Mouse (Mus musculus) left cerebral cortex, postnatal 36 days (tissue): ENCODE measurements around the gene Dnajc3. TPM values are rescaled to one million over a fixed set of nuclear protein-coding genes. Genes with fewer than 3 reads are reported as not detected.
A peak's percentile ranks its signal among the peaks of the same experiment; 100 is the strongest.
"Not testable (repeated sequence)": the region's sequence is repeated elsewhere in the genome, so short reads cannot be mapped to it uniquely, and the experiment has no call there.

ENCODE experiments used
- DNase-seq, 2 experiments: peaks; one replicate each; pipeline ENCODE4 v3.0.0; 2021 to 2022; ENCODE audit warnings: low spot score in 2 of 2, mixed read lengths in 1 of 2
- intact Hi-C: fragments of 180-260 bp; cut with DNase I; formaldehyde crosslinking; loops from one replicate; pipeline ENCODE4 v1.15.1; 2025
- total RNA-seq, 2 experiments: library from RNA; stranded (reverse); gene quantifications; 2 replicates each; pipeline ENCODE4 v1.2.3; 2021

The Dnajc3 gene
- total RNA-seq, 2 experiments from 2014 or later = 30.3 to 41.2 TPM

DNA sequence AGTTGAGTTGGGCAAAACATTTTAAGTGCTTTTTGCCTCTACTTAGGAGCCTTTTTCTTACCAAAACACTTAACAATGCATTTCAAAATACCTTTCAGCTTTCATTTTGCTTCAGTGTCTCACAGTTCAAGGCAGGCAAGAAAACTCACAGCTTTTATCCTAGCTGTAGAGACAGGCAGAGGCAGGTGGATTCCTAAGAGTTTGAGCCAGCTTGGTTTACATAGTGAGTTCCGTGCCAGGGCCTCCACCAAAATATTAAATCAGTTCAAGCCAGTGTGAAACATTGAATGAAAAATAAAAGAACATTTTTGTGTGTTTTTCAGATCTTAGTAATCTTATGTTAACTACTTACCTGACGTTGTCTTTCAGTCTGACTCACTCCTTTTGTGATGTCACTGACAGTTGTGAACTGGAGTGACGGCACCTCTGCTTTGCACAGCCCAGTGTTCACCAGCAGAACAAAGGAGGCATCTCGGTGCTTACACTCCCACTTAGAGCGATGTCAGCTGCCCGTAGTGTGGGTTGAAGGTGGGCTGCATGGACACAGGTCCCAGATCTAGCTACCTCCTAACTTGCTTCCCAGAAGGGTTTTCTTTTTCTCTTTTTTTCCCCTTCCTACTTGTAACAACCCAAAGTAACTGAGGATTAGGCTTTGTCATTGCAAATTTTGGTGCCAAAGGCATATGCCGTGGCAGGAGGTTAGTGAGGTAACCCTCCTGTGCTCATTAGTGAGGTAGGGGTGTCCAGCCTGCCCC is 42.0 kb downstream of the Dnajc3 start:
- DNase-seq = no peak
- intact Hi-C loops = no loop called here

DNA sequence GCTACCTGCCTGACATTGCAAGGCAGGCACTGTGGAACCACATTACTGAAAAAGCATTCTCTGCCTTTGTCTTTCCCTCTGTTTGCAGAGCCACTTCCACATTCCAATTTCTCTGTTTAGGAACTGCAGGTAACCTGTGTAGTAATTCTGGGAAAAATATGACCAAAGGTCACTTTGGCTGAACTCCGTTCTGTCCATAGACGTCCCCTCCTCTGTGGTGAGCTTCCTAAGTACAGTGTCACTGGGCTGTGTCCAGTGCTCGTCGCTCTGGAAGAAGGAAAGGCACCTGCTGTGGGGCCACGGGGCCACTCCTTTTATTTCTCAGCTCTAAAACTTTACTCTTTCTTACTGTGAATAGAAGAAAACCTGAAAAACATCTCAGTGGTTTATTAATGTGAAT is 42.6 kb downstream of the Dnajc3 start:
- intact Hi-C loops = no loop called here
- DNase-seq = no peak

DNA sequence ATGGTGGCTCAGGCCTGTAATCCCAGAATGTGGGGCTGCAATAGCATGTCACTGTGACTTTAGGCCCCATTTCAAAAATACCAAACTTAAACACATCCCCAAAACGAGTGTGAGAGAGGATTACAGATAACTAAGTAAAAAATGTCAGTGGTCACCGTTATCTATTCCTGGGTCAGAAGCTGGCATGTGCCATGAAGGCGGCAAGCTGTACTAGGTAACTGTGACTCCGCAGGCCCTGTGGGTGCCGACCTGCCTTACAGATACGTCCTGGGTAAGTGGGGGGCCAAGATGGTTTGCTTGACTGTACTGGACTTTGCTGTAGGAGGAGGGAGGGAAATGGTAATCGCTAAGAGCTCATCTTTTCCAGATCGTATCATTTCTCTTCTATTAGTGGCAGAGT is 43.1 kb downstream of the Dnajc3 start:
- DNase-seq = no peak
- intact Hi-C loops = no loop called here

DNA sequence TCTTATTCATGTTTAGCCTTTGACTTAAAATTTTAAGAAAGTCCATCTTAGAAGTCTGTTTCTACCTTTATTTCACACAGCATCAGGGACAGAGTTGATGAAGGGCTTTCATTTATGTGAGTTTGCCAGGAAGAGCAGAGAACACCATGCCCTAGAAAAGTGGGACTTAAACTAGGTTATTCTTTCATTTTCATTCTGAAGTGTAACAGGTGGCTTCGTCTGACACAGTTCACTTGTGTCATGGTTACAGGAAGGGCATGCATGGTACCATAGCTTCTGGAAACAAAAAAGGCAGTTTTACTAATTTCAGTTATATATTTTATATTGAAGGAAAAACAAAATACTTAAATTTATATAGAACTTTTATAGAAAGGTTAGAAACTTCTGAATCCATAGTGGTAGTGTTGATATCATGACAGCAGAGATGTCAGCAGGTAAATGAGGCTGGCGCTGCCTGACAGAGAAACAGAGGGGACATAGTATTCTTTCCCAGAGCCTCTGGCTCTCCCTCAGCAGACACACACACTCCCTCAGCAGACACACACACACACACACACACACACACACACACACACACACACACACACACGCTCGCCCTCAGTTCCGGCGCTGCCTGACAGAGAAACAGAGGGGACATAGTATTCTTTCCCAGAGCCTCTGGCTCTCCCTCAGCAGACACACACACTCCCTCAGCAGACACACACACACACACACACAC is 44.1 kb downstream of the Dnajc3 start:
- intact Hi-C loops, DNase-seq: not testable (repeated sequence)

DNA sequence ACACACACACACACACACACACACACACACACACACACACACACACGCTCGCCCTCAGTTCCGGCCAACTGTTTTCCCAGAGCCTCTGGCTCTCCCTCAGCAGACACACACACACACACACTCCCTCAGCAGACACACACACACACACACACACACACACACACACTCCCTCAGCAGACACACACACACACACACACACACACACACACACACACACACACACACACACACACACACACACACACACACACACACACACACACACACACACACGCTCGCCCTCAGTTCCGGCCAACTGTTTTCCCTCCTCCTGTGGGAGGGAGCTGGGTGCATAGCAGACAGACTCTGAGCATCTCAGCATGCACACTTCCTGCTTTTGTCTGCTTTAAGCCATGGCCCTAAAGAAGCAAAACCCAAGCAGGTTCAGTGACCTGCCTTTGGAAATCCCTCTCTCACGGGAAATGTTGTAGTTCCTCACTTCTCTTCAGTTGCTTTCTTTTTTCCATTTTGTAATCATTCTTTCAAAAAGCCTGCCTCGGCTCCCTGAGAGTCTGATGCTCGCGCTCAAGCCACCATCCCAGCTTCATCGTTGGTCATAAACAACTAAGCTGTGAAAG is 44.8 kb downstream of the Dnajc3 start:
- intact Hi-C loops, DNase-seq: not testable (repeated sequence)

DNA sequence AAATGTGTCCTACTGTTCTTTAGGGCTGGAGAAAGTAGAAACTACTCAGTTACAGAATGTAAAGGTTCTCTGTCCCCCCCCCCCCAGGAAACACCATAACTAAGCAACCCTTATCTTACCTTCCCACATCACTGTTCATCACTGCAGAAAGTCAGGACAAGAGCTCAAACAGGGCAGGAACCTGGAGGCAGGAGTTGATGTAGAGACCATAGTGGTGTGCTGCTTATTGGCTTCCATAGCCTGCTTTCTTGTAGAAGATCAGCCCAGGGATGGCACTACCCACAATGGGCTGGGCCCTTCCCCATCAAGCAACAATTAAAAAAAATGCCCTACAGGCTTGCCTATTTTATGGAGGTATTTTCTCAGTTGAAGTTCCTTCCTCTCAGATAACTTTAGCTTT is 45.6 kb downstream of the Dnajc3 start:
- no peak for DNase-seq
- intact Hi-C loops = no loop called here

DNA sequence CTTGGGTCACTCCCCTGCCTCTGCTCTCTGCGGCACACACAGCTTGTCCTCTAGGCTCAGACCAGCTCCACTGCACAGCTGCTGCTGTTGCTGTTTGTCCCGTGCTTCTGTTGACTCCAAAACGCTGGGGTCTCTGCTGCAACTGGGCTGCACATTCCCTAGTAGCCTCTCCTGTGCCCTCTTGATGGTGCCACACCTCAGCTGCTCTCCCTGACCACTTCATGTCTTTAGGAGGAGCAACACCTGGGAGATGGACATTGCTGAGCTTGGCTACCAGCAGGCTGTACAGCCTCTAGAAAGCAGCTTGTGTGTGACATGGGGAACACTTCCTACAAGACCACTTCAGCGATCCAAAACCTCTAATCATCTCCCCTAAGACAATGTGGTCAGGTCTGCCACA is 46.4 kb downstream of the Dnajc3 start:
- intact Hi-C loops = no loop called here
- DNase-seq = no peak

DNA sequence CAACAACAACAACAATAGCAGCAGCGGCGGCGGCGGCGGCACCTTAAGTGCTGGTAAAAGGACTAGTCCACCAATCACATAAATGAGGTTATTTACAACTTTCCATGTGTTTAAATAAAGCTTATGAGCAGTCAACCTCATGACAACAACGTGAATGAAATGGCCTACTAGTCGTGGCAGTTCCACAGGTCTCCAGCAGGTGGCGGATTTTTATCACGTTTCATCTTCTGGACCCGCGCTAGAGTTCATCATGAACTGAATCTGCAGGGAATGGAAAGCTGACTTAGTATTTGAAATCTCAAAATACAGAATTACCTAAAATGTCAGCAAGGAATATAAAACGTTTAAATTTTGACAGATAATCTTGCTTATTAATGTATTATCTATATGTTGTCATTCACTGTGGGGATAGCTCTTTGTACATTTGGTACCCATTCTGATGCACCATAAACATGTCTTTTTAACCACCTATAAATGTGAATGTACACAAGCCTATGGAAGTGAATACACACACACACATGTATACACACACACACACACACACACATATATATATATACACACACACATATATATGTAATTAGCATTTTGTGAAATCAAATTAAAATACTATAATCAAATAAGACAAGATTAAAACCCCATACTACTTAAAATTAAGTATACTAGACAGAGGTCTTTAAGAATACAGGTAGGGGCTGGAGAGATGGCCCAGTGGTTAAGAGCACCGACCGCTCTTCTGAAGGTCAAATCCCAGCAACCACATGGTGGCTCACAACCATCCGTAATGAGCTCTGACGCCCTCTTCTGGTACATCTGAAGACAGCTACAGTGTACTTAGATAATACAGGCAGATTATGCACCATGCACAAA is 49.1 kb downstream of the Dnajc3 start:
- DNase-seq = peak; percentile 45 to 52
- intact Hi-C loops = loop anchor here (5.0 kb wide), 1 partner anchor 40 kb away; no protein-coding TSS in a partner anchor

DNA sequence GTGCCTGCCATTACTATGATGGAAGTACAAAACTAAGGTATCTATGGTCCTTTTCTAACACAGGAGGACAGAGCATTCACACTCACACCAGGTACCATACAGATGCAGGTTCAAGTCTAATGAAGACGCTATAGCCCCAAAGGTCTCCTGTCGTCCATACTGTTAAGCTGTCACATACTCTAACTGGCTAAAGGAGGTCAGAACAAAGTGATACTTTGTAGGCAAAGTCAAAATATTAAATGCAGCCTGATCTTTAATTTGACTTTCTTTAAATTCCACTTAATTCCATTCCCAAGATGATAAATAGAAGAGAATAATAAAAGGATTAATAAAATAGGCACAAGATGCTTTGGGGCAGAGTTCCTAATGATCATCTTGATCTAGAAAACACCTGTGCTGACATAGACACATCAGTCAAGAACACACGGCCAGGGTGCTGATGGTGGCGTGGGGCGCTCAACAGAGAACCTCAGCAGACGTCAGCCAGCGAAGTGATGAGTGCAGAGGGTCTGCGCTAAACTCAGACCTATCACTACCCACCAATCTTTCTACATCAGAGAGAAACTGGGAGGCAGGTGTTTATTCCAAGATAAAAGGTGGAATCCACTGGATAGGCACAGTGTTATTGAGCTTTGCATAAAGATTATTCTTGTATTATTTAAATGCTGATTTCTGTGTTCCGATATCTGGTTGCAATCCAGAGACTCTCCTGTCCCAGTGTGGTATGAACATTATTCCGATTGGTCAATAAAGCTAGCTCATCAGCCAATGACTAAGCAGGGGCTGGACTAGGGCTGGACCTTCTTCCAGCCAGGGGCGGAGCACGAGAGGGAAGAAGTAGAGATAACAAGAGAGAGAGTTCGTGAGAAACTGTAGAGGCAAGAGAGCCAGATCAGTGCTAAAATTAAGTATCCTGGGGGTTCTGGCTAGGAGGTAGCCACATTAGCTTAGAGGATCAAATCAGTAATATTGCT is 50.0 kb downstream of the Dnajc3 start:
- intact Hi-C loops = loop anchor here (5.0 kb wide), 1 partner anchor 39 kb away; no protein-coding TSS in a partner anchor
- DNase-seq = no peak

DNA sequence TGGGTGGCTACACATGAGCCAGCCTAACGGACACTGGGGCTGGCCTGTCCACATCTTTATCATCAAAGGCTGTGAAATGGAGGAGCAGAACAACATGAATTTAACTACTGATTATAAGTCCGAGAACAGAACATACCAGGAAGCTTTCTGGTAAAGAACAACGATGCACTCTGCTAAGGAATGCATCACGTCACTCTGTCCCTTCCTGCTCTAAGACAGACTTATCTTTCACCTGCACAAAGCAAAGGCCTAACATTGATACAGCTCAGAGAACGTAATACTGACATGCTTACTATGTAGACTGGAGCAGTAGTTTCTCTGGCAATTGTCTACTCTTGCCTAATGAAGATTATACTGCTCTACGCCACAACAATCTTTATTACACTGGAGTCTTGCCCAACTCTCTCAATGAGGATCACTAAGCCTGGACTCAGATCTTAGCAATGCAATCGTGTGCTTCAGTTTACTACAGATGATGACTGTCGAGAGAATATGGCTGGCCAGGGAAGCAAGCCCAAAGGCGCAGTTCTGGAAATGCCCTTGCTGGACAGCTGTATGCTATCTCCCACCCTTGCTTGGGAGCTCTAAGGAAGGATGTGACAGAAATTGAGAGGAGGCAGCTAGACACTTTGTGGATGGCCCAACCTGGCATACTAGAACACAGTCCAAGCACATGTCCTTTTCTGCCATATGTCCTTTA is 57.6 kb downstream of the Dnajc3 start:
- intact Hi-C loops = no loop called here
- DNase-seq = no peak

DNA sequence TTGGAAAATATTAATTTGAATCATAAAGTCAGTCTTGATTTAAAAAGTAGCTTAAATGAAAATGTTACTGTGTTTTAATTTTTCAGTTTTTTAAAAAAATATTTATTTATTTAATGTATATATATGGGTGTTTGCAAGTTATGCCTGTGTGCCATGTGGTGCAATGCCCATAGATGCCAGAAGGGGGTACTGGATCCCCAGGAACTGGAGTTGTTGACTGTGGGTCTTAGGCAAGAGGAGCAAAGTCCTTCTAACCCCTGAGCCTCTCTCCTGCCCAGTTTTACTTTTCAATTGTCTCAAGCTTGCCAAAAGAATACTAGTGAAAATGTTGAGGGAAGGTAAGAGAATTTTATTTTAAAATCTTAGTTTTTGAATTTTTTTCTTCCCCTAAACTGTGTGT is 65.5 kb downstream of the Dnajc3 start:
- DNase-seq = no peak
- intact Hi-C loops = no loop called here

DNA sequence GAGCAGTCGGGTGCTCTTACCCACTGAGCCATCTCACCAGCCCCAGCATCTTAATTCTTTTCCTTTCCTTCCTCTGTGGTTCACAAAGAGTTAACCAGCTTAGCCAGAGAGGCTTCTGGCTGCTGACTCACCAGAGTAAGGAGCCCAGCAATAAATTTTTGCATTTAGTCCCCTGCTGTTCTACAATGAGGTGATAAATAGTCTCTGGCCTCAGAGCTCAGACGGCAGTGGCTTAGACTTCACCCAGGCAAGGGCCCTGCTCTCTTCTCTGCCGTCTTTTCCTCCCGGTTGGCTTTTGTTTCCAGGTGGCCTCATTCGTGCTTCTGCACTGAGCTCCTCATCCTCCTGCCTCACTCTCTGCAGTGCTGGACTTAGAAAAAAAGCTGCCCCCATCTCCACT is 68.1 kb downstream of the Dnajc3 start:
- intact Hi-C loops = no loop called here
- DNase-seq = no peak

DNA sequence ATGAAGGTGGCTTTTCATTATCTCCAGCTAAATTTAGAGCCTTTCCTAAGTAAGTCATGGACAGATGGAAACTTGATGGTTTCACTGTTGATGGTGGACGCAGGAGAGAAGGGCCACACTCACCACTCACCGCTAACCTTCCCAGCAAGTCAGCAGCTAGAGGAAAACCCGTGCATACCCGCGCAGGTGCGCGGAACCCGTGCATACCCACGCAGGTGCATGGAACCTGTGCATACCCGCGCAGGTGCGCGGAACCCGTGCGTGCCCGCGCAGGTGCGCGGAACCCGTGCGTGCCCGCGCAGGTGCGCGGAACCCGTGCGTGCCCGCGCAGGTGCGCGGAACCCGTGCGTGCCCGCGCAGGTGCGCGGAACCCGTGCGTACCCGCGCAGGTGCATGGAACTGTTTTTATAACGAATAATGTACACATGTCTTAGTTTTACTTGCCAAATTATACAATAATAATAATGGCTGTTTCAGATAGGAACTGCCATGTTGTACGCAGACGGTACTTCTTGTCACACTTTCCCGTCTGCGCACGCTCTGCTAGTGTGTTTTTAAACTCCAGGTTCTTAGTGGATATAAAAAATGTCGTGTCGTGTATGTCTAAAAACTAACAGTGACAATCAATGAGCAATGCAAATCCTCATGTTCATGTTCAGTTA is 68.8 kb downstream of the Dnajc3 start:
- intact Hi-C loops = no loop called here
- no peak for DNase-seq

DNA sequence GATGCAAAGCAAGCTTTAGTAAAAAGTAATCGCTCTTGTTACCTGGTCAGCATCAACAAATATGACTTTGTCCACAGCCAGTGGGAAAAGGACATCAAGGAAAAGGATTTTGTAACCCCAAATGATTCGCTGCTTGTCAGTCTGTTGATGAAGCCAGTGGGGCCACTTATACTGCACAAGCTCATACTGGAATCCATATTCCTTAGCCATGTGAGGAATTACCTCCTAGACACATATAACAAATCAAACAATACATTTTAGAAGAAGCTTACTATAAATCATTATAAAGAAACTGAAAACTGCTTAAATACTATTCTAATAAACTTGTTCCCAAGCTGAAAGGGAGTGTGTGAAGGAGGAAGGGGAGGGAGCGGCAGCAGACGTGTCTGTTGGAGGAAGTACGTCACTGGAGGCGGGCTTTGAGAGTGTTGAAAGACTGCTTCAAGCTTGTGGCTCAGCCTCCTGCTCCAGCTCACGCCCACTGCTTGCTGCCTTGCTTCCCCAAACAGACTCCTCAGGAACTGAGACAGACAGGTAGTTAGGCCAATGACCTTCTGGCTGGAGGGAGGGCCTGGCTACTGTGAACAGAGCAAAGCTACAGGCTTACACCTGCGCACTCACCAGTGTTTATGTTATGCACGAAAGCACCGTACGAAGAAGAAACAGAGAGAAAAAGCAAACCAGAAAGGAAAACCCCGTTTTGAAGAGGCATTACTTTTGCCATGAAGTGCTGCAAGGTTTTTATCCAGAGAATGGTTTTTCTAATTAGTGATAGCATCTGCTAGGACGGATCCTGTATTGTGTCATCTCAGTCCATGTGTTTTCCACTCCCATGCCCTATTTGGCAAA is 69.6 kb downstream of the Dnajc3 start:
- peak; percentile 93 to 96 for DNase-seq
- intact Hi-C loops = no loop called here

DNA sequence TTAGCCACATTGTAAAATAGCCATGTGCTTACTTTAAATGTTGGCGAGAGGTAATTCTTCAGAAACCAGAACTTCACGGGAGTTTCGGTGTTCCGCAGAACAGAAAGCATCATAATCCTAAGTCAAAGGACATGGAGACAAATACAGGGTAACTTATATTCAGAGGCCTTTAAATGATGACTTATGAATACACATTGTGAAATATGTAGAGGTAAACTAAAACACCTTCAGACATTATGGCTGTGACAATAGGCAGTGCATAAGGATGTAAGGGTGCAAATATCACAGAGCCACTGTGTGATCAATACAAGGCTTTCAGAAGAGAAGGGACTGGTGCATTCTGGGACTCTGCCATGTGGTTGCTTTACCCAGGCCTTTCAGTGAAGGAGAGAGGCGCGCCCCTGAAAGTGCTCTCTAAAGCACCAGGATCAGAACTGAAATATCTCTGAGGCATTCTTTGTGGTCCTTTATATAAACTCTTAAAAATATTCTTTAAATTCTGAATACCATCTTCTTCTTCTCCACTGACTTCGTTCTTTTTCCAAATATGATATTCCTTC is 70.3 kb downstream of the Dnajc3 start:
- intact Hi-C loops = no loop called here
- no peak for DNase-seq

DNA sequence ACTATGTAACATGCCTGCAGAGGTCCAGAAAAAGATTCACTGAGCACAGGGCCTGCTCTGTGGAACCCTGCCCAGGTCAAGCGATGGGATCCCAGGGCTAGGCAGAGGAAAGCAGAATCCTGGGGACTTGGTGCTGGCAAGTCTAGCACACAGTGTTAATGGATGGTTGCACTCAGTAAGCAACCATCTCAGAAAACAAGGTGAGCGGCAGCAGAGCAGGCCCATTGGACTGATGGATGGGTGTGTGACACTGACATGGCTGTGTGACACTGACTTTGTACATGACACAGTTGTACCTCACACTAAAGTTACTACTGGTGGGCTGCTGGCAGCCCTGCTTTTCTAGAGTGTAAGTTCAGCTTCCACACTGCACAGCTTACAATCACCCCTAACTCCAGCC is 71.8 kb downstream of the Dnajc3 start:
- intact Hi-C loops = no loop called here
- DNase-seq = no peak
